Mouse (Mus musculus): ENCODE measurements around the gene Vezf1. TPM values are rescaled to one million over a fixed set of nuclear protein-coding genes. Genes with fewer than 3 reads are reported as not detected.
A peak's percentile ranks its signal among the peaks of the same experiment; 100 is the strongest.

Gene Vezf1
- polyA plus RNA-seq, 2 experiments from 2014 or later = 23.6 to 25.6 TPM

DNA sequence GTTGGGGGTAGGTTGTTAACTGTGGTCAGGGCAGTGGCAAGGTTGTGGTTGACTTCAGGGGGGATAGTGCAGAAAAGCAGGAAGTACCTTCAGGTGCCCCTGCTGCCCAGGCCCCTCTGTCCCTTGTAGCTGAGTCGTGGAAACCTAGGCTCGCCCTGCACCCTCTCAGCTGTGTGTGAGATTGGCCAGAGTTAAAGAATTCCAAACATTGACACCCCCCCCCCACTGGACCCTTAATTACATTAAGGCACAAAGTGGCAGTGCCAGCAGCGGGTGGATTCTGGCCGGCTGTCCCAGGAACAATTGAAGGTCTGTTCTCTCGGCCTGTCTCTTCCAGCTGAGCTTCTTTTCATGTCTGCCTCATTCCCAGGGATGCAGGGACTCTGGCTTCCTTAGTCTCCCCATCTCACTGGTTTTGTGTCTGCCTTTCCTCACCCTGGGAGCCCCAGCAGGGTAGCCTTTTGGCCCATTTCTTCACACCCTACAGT is 58.3 kb downstream of the Vezf1 start:
- ATAC-seq = no peak

DNA sequence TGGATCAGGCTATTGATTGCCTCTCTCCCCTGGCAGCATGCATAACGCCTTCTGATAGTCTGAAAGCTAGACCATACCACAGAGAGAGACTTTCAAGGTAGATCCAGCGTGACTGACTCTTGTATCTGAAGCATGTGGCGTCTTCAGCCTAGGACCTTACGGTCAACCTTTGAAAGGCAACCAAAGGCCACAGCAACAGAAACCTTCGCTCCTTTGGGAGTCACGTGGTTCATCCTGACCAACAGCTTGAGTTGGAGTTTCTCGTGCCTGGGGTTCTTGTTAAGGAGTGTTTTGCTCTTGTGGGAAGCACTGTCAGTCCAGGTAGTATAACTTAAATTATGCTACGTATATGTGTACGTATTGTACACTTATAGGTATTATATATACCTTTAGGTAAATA is 60.4 kb downstream of the Vezf1 start:
- ATAC-seq = no peak

GRCm38 (mm10) chr11:88129281-88129680 is 61.2 kb downstream of the Vezf1 start:
- no peak for ATAC-seq

- ATAC-seq = no peak
These were observed 61.9 kb downstream of the Vezf1 start for GRCm38 (mm10) chr11:88129935-88130334.

- ATAC-seq = peak; percentile 74
These were observed 63.8 kb downstream of the Vezf1 start for GRCm38 (mm10) chr11:88131847-88132246.

Other genes with a start within 250 kb of the Vezf1 start
- gene Lpo, start 240.0 kb upstream of the Vezf1 start, polyA plus RNA-seq (2017; shearing (Covaris generic)) = not detected
- 1 to 10 TPM; 5.1 to 9.9 TPM for gene Mks1, start 215.1 kb upstream of the Vezf1 start, polyA plus RNA-seq (2017; shearing (Covaris generic))
- gene Epx, start 192.7 kb upstream of the Vezf1 start, polyA plus RNA-seq (2017; shearing (Covaris generic)) = not detected
- not detected for gene Olfr462, start 176.0 kb upstream of the Vezf1 start, polyA plus RNA-seq (2017; shearing (Covaris generic))
- not detected for gene Olfr463, start 170.9 kb upstream of the Vezf1 start, polyA plus RNA-seq (2017; shearing (Covaris generic))
- not detected for gene Olfr464, start 147.3 kb upstream of the Vezf1 start, polyA plus RNA-seq (2017; shearing (Covaris generic))
- 1 to 10 TPM; 4.0 to 4.6 TPM for gene Dynll2, start 80.7 kb upstream of the Vezf1 start, polyA plus RNA-seq (2017; shearing (Covaris generic))
- gene Srsf1, start 20.9 kb upstream of the Vezf1 start, polyA plus RNA-seq (2017; shearing (Covaris generic)) = 10 to 100 TPM; 23.5 to 47.7 TPM
- gene Cuedc1, start 29.8 kb downstream of the Vezf1 start, polyA plus RNA-seq (2017; shearing (Covaris generic)) = 1 to 10 TPM; 4.1 to 9.9 TPM
- 100 to 1,000 TPM in 1 of 2 experiments, 10 to 100 TPM in 1; 79.7 to 103 TPM for gene Mrps23, start 136.1 kb downstream of the Vezf1 start, polyA plus RNA-seq (2017; shearing (Covaris generic))
- not detected for gene Ccdc182, start 225.8 kb downstream of the Vezf1 start, polyA plus RNA-seq (2017; shearing (Covaris generic))